Mouse (Mus musculus): ENCODE measurements around the gene Kcnh3. TPM values are rescaled to one million over a fixed set of nuclear protein-coding genes. Genes with fewer than 3 reads are reported as not detected.
A peak's percentile ranks its signal among the peaks of the same experiment; 100 is the strongest.
"Not testable (repeated sequence)": the region's sequence is repeated elsewhere in the genome, so short reads cannot be mapped to it uniquely, and the experiment has no call there.

Kcnh3 gene
- total RNA-seq, 2 experiments from 2014 or later = 83.5 to 90.4 TPM

DNA sequence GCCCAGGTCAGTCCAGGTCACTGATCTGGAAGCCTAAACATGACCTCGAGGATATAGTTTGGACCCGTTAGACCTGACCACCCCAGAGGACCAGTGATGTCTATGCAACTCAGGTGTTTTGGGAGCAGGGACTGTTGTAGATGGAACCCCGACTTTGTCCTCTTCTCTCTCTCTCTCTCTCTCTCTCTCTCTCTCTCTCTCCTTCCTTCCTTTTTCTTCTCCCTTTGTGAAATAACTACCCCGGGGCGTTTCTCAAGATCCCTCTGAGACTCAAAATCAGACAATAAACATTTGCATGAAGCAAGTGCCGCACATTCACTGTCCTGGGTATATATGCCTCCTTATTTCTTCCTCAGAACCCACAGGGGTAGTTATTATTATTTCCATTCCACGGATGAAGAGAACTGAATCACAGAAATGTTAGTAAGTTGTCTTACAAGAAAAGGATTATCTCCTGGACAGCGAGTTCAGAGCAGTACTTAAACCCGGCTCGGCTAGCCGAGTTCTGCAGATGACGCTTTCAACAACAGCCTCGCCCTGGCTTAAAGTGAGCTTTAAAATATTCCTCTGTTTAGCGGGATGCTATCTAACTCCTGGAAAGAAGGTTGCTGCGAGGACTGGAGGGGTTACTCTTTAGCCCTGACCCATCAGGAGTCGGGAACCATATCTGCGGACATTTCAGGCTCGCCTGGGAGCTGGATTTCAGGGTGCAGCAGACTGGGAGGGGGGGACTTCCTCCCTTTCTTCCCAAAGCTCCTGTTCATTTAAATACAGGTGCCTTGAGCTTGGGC lies 1.7 kb upstream of the Kcnh3 start:
- H3K4me3 ChIP-seq = peak overlapping the region; percentile 59
- peak overlapping the region; percentile 88 for H3K27ac ChIP-seq
- TF ChIP-seq CTCF (conservative IDR thresholded peaks at IDR 0.05) = no peak
- no peak for DNase-seq (ENCODE audit: low spot score in 2 of 2)

DNA sequence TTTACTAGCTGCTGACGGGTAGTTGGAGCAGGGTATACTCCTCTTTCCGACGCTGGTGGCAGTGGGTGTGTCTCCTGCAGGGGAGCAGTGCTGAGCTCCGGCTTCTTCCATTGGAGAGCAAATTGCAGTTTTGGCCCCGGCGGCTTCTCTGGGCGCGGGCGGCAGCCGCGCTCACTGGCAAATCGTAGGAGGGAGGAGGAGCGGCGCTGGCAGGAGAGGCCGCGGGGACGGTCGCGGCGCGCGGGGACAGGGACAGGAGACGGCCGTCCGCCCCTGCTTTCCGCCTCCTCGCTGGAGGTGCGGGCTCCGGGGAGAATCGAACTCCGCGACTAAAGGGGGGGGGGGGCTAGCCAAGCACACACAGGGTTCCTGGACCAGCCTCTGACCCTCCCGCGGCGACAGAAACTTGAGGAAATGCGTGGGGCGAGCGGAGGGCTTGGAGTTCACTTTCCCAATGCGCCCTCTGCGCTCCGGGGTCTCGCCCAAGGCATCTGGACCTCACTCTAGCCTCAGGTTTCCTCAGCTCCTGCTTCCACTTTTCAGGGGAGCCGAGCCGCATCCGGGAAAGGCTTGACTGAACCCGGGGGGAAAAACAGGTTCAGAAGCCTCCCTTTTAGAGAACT lies 965 bp upstream of the Kcnh3 start:
- 0 out of 2 replicates have a peak, but pooled peaks have one; percentile 3 for TF ChIP-seq CTCF (conservative IDR thresholded peaks at IDR 0.05)

DNA sequence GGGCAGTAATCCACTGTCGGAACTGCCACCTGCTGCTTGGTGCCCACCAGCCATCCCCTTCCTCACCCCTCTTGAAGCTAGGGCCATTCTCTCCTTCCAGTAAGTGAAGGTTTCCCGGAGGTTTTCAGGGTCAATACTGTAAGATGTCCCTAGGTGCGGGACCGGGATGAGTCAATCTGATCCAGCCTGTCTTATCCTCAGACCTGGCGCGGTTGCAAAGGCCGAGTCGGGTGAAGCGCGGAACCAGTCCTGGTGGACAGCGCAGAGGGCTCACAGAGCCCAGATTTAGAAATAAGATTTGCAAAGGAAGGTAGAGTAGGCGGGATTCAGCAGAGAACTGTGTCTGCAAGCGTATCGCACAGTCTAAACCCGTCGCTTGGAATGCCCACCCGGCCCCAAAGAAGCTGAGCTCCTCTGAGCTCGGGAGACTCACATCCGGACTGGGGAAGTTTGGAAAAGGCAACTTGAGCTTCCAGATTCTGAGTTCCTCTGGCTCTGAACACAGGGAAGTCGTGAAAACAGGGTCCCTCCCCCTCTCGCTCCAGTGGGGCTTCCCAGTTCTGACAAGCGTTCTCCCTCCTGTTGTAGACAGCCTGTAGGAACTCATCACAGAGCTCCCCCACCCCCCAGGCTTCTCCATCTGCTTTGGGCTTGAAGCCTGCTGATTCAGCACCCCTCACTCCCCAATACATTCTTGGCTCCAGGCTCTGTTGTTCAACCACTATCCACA lies 585 bp downstream of the Kcnh3 start:
- H3K27ac ChIP-seq = peak overlapping the region; percentile 88
- peak; percentile 81 to 89 for DNase-seq (ENCODE audit: low spot score in 2 of 2)
- TF ChIP-seq CTCF (conservative IDR thresholded peaks at IDR 0.05) = no peak
- peak overlapping the region; percentile 59 for H3K4me3 ChIP-seq

More for the DNA sequence above, 965 bp upstream of the Kcnh3 start:
- peak; percentile 58 to 61 for DNase-seq (ENCODE audit: low spot score in 2 of 2)
- peak overlapping the region; percentile 59 for H3K4me3 ChIP-seq
- H3K27ac ChIP-seq = peak overlapping the region; percentile 88

DNA sequence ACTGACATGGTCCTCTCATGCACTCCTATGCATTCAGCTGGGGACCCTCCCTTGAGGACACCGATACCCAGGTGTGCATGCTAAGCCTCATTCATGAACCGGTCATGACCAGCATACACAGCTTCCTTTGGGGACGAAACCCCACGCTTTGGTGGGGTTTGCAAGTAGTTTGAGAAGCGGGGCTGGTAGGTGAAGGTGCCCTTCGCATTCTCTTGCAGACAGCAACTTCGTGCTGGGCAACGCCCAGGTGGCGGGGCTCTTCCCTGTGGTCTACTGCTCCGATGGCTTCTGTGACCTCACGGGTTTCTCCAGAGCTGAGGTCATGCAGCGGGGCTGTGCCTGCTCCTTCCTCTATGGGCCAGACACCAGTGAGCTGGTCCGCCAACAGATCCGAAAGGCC lies 1.4 kb downstream of the Kcnh3 start:
- no peak for DNase-seq (ENCODE audit: low spot score in 2 of 2)
- Histone ChIP-seq H3K27ac (peak overlapping the region; percentile 88), H3K4me3 (peak overlapping the region; percentile 59)
- no peak for TF ChIP-seq CTCF (conservative IDR thresholded peaks at IDR 0.05)

DNA sequence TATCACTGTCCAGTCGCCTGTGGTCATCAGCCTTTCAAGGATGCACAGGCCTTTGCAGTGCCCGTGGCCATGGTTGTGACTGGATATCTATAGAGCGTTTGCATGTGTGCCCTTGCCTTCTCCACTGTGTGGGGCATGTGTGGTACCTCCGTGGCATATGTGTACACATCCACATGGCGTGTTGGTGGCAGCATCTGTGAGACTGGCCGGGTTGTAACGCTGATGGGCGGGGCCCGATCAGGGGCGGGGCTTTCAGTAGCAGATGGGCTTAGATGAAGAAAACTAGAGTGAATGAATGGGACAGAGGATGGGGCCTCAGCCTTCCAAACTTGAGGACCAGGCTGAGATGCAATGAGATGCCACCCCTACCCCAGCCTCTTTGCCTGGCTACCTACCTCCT lies 7.3 kb downstream of the Kcnh3 start:
- no peak for DNase-seq (ENCODE audit: low spot score in 2 of 2)
- no peak overlapping the region for H3K4me3 ChIP-seq
- no peak overlapping the region for H3K27ac ChIP-seq
- no peak for TF ChIP-seq CTCF (conservative IDR thresholded peaks at IDR 0.05)

DNA sequence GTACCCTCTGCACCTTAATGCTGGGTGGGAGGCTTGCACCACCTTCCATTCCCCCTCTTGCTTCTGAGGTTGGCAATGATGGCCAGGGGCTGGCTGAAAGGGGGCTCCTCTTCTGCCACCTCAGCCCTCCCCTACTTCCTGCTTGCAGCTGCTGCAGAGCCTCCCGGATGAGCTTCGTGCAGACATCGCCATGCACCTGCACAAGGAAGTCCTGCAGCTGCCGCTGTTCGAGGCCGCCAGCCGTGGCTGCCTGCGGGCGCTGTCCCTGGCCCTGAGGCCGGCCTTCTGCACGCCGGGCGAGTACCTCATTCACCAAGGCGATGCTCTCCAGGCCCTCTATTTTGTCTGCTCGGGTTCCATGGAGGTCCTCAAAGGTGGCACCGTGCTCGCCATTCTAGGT lies 9.1 kb downstream of the Kcnh3 start:
- DNase-seq (ENCODE audit: low spot score in 2 of 2) = no peak
- Histone ChIP-seq H3K27ac (no peak overlapping the region), H3K4me3 (no peak overlapping the region)
- no peak for TF ChIP-seq CTCF (conservative IDR thresholded peaks at IDR 0.05)

DNA sequence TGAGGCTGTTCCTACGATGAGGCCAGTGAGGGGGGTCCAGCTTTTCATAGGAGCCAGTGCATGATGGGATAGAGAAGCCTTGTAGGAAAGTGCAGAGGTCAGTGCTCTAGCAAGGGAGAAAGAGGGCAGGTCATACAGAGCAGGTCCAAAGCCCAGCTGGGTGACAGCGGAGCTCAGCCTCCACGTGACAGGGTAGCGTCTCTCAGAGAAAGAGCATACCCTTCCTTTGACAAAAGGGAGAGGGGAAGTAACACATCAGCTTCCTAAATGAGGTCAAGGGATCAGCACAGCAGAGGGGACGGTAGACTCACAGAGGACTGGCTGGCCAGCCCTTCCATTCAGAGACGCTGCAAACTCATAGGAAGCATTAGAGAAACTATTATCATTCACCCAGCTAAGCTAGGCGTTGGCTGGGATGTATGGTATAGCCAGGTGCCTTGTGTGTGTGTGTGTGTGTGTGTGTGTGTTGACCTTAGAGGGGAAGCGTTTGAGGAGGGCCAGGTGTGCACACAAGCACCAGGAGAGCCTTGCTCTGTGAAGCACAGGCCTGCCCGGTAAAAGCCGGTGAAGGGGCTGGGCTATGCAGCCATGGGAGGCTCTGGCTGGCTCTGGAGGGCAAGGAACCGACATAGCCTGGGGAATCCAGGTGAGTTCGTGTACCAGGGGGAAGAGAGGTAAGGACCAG lies 9.8 kb downstream of the Kcnh3 start:
- H3K27ac ChIP-seq = no peak overlapping the region
- TF ChIP-seq CTCF (conservative IDR thresholded peaks at IDR 0.05) = no peak
- DNase-seq (ENCODE audit: low spot score in 2 of 2) = no peak
- H3K4me3 ChIP-seq = no peak overlapping the region

DNA sequence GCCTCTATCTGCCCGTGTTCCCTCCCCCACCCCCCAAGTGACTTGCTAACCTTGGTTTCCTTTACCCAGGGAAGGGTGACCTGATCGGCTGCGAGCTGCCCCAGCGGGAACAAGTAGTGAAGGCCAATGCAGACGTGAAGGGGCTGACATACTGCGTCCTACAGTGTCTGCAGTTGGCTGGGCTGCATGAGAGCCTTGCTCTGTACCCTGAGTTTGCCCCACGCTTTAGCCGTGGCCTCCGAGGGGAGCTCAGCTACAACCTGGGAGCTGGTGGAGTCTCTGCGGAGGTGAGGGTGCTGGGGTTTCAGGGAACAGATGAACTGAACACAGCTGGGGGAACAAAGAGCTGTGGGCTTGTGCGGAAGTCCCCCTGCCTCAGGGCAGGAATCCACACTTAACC lies 13.3 kb downstream of the Kcnh3 start:
- no peak overlapping the region for H3K27ac ChIP-seq
- no peak for TF ChIP-seq CTCF (conservative IDR thresholded peaks at IDR 0.05)

DNA sequence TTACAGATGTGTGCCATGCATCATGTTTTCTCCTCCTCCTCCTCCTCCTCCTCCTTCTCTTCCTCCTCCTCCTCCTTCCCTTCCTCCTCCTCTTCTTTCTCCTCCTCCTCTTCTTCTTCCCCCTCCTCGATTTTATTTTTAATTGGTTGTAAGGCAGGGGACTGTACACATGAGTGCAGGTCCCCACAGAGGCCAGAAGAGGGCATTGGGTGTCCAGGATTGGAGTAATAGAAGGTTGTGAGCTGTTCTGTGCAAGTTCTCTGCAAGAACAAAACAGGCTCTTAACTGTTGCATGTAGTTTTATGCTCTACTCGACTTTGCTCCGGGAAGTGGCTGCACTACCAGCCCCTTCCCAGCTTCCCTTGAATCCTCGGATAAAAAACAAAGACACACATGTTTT lies 15.5 kb downstream of the Kcnh3 start:
- Histone ChIP-seq H3K4me3 (no peak overlapping the region), H3K27ac (no peak overlapping the region)
- peak; percentile 54 for TF ChIP-seq CTCF (conservative IDR thresholded peaks at IDR 0.05)
- no peak for DNase-seq (ENCODE audit: low spot score in 2 of 2)

More for the DNA sequence above, 13.3 kb downstream of the Kcnh3 start:
- no peak for DNase-seq (ENCODE audit: low spot score in 2 of 2)
- no peak overlapping the region for H3K4me3 ChIP-seq

DNA sequence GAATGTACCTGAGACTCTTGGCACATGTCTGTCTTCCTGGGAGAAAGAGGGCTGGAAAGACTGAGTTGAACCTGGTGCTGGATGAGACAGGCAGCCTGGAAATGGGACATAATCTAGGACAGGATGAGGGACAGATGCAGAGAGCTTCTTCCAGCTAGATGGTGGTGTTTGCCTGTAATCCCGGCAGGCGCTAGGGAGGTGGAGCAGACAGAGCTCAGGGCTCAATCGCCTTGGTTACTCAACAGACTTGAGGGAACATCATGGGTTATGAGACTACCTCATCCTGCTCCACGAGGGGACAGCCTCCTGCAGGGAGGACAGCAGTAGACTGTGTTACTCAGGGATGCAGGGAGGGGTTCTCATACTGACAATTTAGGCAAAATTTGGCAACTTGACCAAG lies 16.6 kb downstream of the Kcnh3 start:
- H3K4me3 ChIP-seq = no peak overlapping the region
- H3K27ac ChIP-seq = peak overlapping the region; percentile 53; the same call in 1 of the 2 replicates
- TF ChIP-seq CTCF (conservative IDR thresholded peaks at IDR 0.05) = 0 out of 2 replicates have a peak, but pooled peaks have one; percentile 7
- DNase-seq (ENCODE audit: low spot score in 2 of 2) = no peak

DNA sequence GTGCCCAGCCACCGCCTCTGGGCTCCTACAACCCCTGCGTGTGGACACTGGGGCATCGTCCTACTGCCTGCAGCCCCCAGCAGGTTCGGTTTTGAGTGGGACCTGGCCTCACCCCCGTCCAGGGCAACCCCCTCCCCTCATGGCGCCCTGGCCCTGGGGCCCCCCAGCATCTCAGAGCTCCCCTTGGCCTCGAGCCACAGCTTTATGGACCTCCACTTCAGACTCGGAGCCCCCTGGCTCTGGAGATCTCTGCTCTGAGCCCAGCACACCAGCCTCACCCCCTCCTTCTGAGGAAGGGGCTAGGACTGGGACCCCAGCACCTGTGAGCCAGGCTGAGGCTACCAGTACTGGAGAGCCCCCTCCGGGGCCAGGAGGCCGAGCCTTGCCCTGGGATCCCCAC lies 17.4 kb downstream of the Kcnh3 start:
- Histone ChIP-seq H3K27ac (peak overlapping the region; percentile 53; the same call in 1 of the 2 replicates), H3K4me3 (no peak overlapping the region)
- DNase-seq (ENCODE audit: low spot score in 2 of 2) = no peak
- no peak for TF ChIP-seq CTCF (conservative IDR thresholded peaks at IDR 0.05)

DNA sequence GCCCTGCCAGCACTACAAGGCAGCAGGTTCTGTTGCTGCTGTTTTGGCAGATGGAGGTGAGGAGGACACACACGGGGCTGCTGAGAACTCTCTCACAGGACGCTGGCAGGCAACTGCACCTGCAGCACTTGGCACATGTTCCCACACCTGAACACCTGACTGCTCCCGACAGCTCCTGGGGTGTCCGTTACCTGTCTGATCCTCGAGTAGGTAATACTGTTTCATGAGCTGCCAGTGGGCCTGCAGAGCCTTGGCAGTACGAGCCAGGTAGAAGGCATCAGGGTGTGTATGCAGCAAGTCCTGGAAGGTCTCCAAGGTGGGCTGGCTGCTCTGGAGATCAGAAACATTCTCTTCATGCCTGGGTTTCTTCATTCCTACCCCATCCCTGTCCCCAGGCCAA lies 22.1 kb downstream of the Kcnh3 start:
- peak overlapping the region; percentile 18; the same call in 1 of the 2 replicates for H3K27ac ChIP-seq
- DNase-seq (ENCODE audit: low spot score in 2 of 2); H3K4me3 ChIP-seq: not testable (repeated sequence)
